Mouse (Mus musculus) naive thymus-derived CD4-positive, alpha-beta T cell, adult 2 months (primary cell): ENCODE measurements around the gene Elmod1.

ENCODE experiments used
- DNase-seq: peaks from one replicate; pipeline ENCODE4 v3.0.0-alpha.2; 2011; ENCODE audit warnings: low read depth

Gene Elmod1

GRCm38 (mm10) chr9:53906798-53907197, 68.3 kb downstream of the Elmod1 start:
- DNase-seq = no peak

GRCm38 (mm10) chr9:53905418-53905817, 69.7 kb downstream of the Elmod1 start:
- DNase-seq = no peak

- no peak for DNase-seq
Observed at GRCm38 (mm10) chr9:53903215-53903842, 71.8 kb downstream of the Elmod1 start.

- no peak for DNase-seq
Observed at GRCm38 (mm10) chr9:53899836-53900235, 75.3 kb downstream of the Elmod1 start.

- DNase-seq = no peak
Observed at GRCm38 (mm10) chr9:53895827-53896226, 79.3 kb downstream of the Elmod1 start.

- no peak for DNase-seq
Observed at GRCm38 (mm10) chr9:53890075-53890474, 85.0 kb downstream of the Elmod1 start.

- DNase-seq = no peak
Observed at GRCm38 (mm10) chr9:53883588-53884280, 91.4 kb downstream of the Elmod1 start.

GRCm38 (mm10) chr9:53877423-53877822, 97.7 kb downstream of the Elmod1 start:
- DNase-seq = no peak

- DNase-seq = no peak
Observed at GRCm38 (mm10) chr9:53873239-53873638, 101.9 kb downstream of the Elmod1 start.
